Mouse (Mus musculus): Measurements from ENCODE around the gene Plrg1. TPM values are rescaled to one million over a fixed set of nuclear protein-coding genes. Genes with fewer than 3 reads are reported as not detected.

The Plrg1 gene
- total RNA-seq (2023): 56.1 TPM

DNA sequence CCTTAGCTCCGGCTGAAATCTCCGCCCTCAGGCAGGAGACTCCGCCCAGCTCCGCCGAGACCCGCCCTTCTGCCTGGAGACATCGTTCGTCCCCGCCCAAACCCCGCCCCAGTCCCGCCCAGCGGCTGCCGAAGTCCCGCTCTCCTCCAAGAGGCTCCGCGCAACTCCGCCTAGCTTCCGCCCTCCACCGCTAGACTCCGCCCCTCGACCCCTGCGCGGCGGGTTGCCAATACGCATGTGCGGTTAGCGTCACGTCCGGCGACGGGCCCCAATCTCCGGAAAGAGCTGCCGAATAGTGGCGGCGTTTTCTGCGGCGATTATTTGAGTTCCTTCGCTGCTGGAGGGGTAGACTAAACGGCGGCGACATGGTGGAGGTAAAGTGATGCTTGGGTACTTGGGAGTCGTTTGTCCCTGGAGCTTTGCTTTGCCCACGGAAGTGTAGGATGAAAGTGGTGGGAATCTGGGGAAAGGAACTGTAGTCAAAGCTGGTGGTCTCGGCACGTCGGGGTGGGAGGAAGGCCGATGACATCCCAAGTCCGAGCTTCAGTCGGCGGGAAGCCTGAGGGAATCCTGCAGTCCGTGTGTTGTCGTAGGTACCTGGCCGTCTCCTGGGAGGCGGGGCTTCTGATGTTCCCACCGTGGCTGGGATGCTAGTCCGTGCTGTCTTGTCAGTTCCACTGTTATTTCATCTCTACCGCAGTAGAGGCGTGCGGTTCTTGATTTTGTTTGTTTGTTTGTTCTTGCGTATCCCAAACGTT lies at the start of gene Plrg1:
Plrg1 (plus strand) TSS at position 242 of the 758 bp plus-strand sequence.

DNA sequence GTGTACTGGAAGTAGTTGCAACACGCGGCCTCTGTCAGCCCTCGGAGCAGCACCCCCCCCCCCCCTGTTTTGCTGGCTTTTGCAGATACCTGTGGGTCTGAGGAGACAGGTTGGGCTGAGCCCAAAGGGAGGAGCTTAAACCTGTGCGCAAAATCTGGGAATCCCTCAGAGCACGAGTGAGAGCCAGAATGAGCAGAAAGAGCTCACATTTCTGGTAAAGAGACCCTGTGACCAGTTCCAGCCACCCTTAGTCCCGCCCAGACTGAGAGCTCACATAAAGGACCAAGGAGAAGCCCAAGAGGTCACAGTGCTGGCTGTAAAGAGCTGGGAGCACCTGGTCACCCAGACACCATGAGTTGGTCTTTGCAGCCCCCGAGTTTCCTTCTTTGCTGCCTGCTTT lies 47.8 kb upstream of the Plrg1 start, which contains the start of gene Fgg:
Fgg (plus strand) TSS at position 168 of the 400 bp plus-strand sequence.

DNA sequence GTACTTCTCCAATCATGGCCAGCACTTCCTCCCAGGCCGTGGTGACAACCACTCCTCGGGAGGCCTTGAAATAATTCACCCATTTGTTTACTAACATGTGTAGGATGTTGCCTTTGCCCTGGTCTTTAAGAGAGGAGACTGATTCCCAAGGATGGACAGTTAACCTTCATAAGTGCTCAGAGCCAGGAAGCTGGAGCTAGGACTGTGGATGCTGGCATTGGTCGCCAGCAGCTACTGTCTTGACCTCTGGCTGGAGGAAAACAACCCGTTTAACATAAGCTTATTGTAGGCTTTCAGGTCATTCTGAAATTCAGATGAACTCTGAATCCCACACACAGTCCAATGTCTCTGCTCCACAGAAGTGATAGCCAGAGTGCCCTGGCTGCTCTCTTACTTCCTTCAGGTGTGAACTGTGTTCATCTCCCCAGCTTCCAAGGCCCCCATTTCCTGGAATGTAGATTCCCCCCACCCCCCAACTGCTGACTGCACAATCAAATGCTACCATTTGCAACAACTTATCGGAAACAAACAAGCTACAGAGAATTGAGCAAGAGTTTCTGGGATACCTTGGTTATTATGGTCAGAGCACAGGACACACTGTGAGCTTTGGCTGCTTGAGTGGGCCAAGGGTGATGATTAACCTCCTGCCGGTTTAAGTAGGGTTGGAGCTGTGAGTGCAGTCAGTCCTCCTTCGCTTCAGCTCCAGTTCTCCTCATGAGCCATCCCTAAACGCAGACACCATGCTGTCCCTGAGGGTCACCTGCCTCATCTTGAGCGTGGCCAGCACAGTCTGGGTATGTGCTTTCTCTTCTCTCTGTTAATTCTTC lies 29.6 kb upstream of the Plrg1 start, which contains the start of gene Fga:
Fga (plus strand) TSS at position 602 of the 827 bp plus-strand sequence.

DNA sequence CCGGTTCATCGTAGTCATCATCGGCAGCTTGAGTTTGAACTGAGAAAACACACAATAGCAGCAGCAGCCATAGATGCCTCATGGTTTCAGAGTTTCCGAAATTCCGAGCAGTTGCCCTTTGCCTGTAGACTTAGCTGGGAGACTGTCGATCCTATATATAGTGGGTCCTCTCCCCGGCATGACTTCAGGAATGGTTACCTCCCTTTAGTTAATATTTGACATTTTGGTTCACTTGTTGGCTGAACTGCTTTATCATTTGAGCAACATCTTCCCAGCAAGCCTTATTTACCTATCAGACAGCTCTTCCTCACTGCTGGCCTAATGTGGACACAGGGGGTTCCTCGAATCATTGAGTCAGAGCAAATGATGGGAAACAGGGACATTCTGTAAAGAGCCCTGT lies 5.6 kb upstream of the Plrg1 start, which contains the start of gene Fgb:
Fgb (minus strand) TSS at position 184 of the 400 bp plus-strand sequence.

Other genes with a start within 250 kb of the Plrg1 start
- not detected for gene Rbm46, start 179.0 kb upstream of the Plrg1 start, total RNA-seq (2023)
- gene Lrat, start 151.5 kb upstream of the Plrg1 start, total RNA-seq (2023): not detected
- gene Fgg, start 47.8 kb upstream of the Plrg1 start, total RNA-seq (2023): not detected
- not detected for gene Fga, start 29.4 kb upstream of the Plrg1 start, total RNA-seq (2023)
- gene Fgb, start 5.7 kb upstream of the Plrg1 start, total RNA-seq (2023): not detected
- not detected for gene Dchs2, start 72.4 kb downstream of the Plrg1 start, total RNA-seq (2023)